Mouse (Mus musculus) ES-E14 (cell line): ENCODE data around the gene Recql5. TPM values are rescaled to one million over a fixed set of nuclear protein-coding genes. Genes with fewer than 3 reads are reported as not detected.

Experiments
- DNase-seq: peaks from one replicate; pipeline ENCODE4 v3.0.0-alpha.2; 2013; ENCODE audit warnings: low read depth, low spot score
- H3K27ac ChIP-seq: 2 replicates; pipeline ENCODE4 v1.5.1; 2012; ENCODE audit warnings: low read depth, mild to moderate bottlenecking, low read length, moderate library complexity, mixed read lengths; ENCODE audit not compliant: poor library complexity, insufficient read depth, severe bottlenecking
- H3K36me3 ChIP-seq: 2 replicates; pipeline ENCODE4 v1.6.1; 2012; ENCODE audit warnings: mild to moderate bottlenecking, low read length, moderate library complexity, mixed read lengths; ENCODE audit not compliant: control insufficient read depth, poor library complexity, insufficient read depth, severe bottlenecking
- H3K4me1 ChIP-seq, 2 experiments: fragments of 150-350 bp in 1 of 2; sonication (generic) in 1 of 2; 2 replicates each; pipeline ENCODE4 v1.6.1; 2012; ENCODE audit warnings: low read length in 2 of 2, mild to moderate bottlenecking in 1 of 2, mixed read lengths in 1 of 2; ENCODE audit not compliant: control insufficient read depth in 2 of 2, insufficient read depth in 2 of 2, poor library complexity in 1 of 2
- H3K4me3 ChIP-seq, 2 experiments: fragments of 150-350 bp in 1 of 2; sonication (generic) in 1 of 2; 2 replicates each; pipeline ENCODE4 v1.5.1; 2012; ENCODE audit warnings: low read length in 2 of 2, low read depth in 1 of 2, mild to moderate bottlenecking in 1 of 2, mixed read lengths in 1 of 2; ENCODE audit not compliant: insufficient read depth in 1 of 2, poor library complexity in 1 of 2, severe bottlenecking in 1 of 2
- H3K9ac ChIP-seq: 2 replicates; pipeline ENCODE4 v1.6.1; 2012; ENCODE audit warnings: low read depth, mild to moderate bottlenecking, low read length, mixed read lengths; ENCODE audit not compliant: poor library complexity, insufficient read depth, severe bottlenecking
- H3K9me3 ChIP-seq: fragments of 150-350 bp; sonication (generic); 2 replicates; pipeline ENCODE4 v1.6.1; 2012; ENCODE audit warnings: low read depth, mild to moderate bottlenecking, low read length; ENCODE audit not compliant: control insufficient read depth, insufficient read depth
- CHD2 ChIP-seq: IDR thresholded peaks from 2 replicates; pipeline ENCODE4 v1.6.1; 2014; ENCODE audit warnings: mild to moderate bottlenecking, low read depth, low read length, inconsistent platforms
- HCFC1 ChIP-seq: IDR thresholded peaks from 2 replicates; pipeline ENCODE4 v1.6.1; 2012; ENCODE audit warnings: low read length, inconsistent platforms, borderline replicate concordance; ENCODE audit not compliant: insufficient read depth
- MAFK ChIP-seq: IDR thresholded peaks from 2 replicates; pipeline ENCODE4 v1.6.1; 2014; ENCODE audit warnings: mild to moderate bottlenecking, low read depth, low read length, inconsistent platforms; ENCODE audit not compliant: insufficient read depth
- ZC3H11A ChIP-seq: IDR thresholded peaks from 2 replicates; pipeline ENCODE4 v1.6.1; 2012; ENCODE audit warnings: low read depth, mild to moderate bottlenecking, inconsistent platforms, low read length, borderline replicate concordance
- ZNF384 ChIP-seq: IDR thresholded peaks from 2 replicates; pipeline ENCODE4 v1.6.1; 2012; ENCODE audit warnings: low read depth, low read length, inconsistent platforms
- in situ Hi-C, 2 experiments: fragments of 600-800 bp; cut with MboI; formaldehyde crosslinking; loops; one replicate each; pipeline ENCODE4 v1.15.1; 2025; ENCODE audit warnings: low sequenced_read_pairs in 2 of 2, inconsistent platforms in 1 of 2; ENCODE audit not compliant: unreplicated experiment in 2 of 2
- total RNA-seq: library from RNA; depleted of rRNA; stranded (reverse); fragments of 300-350 nt; gene quantifications from 2 replicates; pipeline ENCODE4 v1.2.3, GENCODE M21; 2012

The Recql5 gene
- total RNA-seq, 1 experiment, result 28.0 TPM

DNA sequence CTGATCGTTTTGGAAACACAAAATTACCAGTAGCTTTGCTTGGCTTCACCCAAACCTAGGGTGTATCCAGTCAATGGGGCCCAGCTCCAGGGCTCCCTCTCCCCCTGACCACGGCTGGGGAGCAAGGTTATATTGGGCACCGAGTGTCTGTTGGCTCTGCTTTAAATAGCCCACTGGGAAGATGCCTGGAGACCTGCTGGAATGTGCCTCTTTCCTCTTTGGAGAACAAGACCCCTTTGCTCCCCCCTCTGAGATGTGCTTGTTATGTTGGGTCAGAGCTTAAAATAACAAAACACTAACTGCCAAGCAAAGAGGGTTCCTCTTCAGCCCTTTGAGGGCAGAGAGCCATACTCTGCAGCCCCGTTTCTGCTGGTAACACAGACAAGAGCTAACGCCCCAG is 31.1 kb downstream of the Recql5 start:
- no peak overlapping the region for H3K9ac ChIP-seq
- H3K4me1 ChIP-seq, result peaks cover 0 to 18% of the 10 kb centered on the region in 2 experiments; a peak in 2 of 4 replicates
- TF ChIP-seq CHD2 (no peak), ZC3H11A (no peak), MAFK (no peak), ZNF384 (no peak), HCFC1 (no peak)
- no peak overlapping the region for H3K27ac ChIP-seq
- H3K4me3 ChIP-seq, result no peak overlapping the region
- in situ Hi-C loops, result no loop called here
- no peaks in the 10 kb centered on the region for H3K9me3 ChIP-seq
- DNase-seq, result no peak
- no peaks in the 10 kb centered on the region; the same call in 1 of the 2 replicates for H3K36me3 ChIP-seq

GRCm38 (mm10) chr11:115901338-115902161 is 31.7 kb downstream of the Recql5 start:
- Histone ChIP-seq H3K27ac (no peak overlapping the region), H3K36me3 (peaks cover 4% of the 10 kb centered on the region; the same call in 1 of the 2 replicates), H3K4me3 (no peak overlapping the region), H3K9me3 (no peaks in the 10 kb centered on the region), H3K9ac (no peak overlapping the region), H3K4me1 (peaks cover 0 to 18% of the 10 kb centered on the region in 2 experiments; a peak in 2 of 4 replicates)
- DNase-seq, result no peak
- TF ChIP-seq MAFK (no peak), CHD2 (no peak), ZNF384 (no peak)
- in situ Hi-C loops, result no loop called here

DNA sequence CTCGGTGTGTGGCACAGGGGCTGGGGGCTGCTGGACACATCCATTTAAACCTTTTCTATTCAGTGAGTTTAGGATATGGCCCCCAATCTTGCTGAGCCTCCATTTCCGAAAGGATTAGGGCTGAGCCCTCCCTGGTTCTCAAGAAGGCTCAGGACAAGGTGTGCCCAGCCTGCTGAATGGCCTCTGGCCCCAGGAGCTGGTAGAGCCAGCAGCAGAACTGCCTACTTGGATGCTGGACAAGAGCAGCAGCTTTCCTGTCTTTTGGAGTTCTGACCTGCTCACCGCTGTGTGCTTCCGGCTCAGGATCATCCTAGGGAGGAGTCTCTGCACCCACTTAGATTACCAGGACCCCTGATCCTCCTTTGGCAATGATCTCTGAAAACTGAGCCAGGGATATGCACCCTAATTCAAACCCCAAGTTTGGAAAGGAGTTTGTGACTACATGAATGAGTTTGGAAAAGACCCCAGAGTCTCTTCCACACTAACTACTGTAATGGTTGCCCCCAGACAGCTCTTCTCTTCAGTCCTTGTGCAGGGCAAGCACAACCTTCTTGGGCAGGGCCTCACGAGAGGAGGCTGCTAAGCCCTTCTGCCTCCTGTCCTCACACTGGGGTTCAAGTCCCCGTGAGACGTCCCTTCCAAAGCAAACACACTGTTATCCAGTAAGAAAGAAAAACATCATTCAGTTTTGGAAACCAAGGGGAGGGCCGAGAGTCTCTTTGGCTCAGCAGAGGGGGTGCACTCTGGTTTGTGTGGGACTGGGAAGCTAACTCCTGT is 32.5 kb downstream of the Recql5 start:
- Histone ChIP-seq H3K27ac (no peak overlapping the region), H3K4me1 (peaks cover 0 to 18% of the 10 kb centered on the region in 2 experiments; a peak in 2 of 4 replicates), H3K36me3 (peaks cover 4% of the 10 kb centered on the region; the same call in 1 of the 2 replicates), H3K4me3 (no peak overlapping the region), H3K9ac (no peak overlapping the region), H3K9me3 (no peaks in the 10 kb centered on the region)
- no peak for TF ChIP-seq CHD2
- TF ChIP-seq ZC3H11A, result no peak
- in situ Hi-C loops, result no loop called here
- DNase-seq, result no peak

- DNase-seq, result peak; percentile 66
- Histone ChIP-seq H3K9me3 (no peaks in the 10 kb centered on the region), H3K4me3 (no peak within 1 kb of the TSS), H3K9ac (no peak within 1 kb of the TSS), H3K4me1 (peaks cover 0 to 15% of the 10 kb centered on the region in 2 experiments; a peak in 2 of 4 replicates), H3K27ac (no peak within 1 kb of the TSS), H3K36me3 (peaks cover 4% of the 10 kb centered on the region; the same call in 1 of the 2 replicates)
- no peak for TF ChIP-seq CHD2
- no peak for TF ChIP-seq ZC3H11A
- no peak for TF ChIP-seq HCFC1
- no peak for TF ChIP-seq MAFK
- no peak for TF ChIP-seq ZNF384
- in situ Hi-C loops, result no loop called here
Observed at GRCm38 (mm10) chr11:115899486-115900266, 33.6 kb downstream of the Recql5 start, which contains the start of gene Smim5. Smim5 (plus strand) TSS chr11:115899966.
